In the genomic region with DNA sequence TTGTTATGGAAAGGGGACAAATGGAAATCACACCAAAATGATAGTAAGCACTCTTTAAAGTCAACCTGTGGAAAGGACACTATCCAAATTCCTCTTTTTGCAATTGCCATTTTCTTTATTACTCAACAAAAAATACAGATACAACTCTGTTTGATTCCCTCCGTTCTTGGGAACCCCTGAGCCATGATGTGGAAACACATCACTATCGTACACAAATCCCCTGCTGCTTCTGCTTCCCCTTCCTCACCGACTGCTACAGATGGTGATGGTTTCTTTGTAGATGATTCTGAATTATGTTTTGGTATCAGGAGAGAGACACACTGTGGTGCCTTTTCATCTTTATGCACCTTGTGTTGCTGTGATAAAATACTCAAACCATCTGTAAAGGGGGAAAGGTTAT, we compare ENCODE assay signal across 17 mouse cellular contexts.
A peak's percentile ranks its signal among the peaks of the same experiment; 100 is the strongest.
DNase-seq lines count a peak whose midpoint lies in the region; ATAC-seq lines count a peak whose summit lies in the region.
"Had no signal": no experiment of that assay in that cellular context is flagged by ENCODE, and none has a peak within 500 bp of the region (broad histone marks: within the 10 kb centered on the region; RNA-seq: fewer than 3 reads in every experiment).

No protein-coding gene starts in this region.

- ATAC-seq in granulocyte monocyte progenitor cell, adult 5-6 weeks (replicated peaks; ENCODE audit: poor library complexity, severe bottlenecking): peak; percentile 74
- peak; percentile 55 for ATAC-seq in megakaryocyte progenitor cell, adult 5-6 weeks (replicated peaks; ENCODE audit: poor library complexity)
- ATAC-seq: activated CD4-positive, CD25-positive, alpha-beta regulatory T cell, adult 4 months; CD4-positive, CD25-positive, alpha-beta regulatory T cell, adult 4 months; Patski had no signal

- no peak for DNase-seq in cerebellum, adult 8-10 months
- DNase-seq in heart, adult 18-20 months: no peak
- DNase-seq: adrenal gland, adult 2 months; adrenal gland, adult 8-10 months; adrenal gland, postnatal 10 days; adrenal gland, postnatal 14 days; adrenal gland, postnatal 25 days; adrenal gland, postnatal 36 days; B cell, adult 2 months; cerebellum, adult 11 months; cerebellum, adult 11-12 months; cerebellum, adult 18-20 months had no signal
